Mouse (Mus musculus) embryonic fibroblast, embryonic 13.5 days (primary cell): Measurements from ENCODE around the gene 9130019O22Rik. TPM values are rescaled to one million over a fixed set of nuclear protein-coding genes. Genes with fewer than 3 reads are reported as not detected.
"Not testable (repeated sequence)": the region's sequence is repeated elsewhere in the genome, so short reads cannot be mapped to it uniquely, and the experiment has no call there.

Experiments used
- H3K27ac ChIP-seq: 2 replicates; pipeline ENCODE4 v1.5.1; 2012; ENCODE audit warnings: low read length, control low read depth, inconsistent platforms; ENCODE audit not compliant: insufficient read depth
- H3K4me1 ChIP-seq: 2 replicates; pipeline ENCODE4 v1.6.1; 2011; ENCODE audit warnings: low read length; ENCODE audit not compliant: control insufficient read depth, insufficient read depth
- H3K4me3 ChIP-seq: 2 replicates; pipeline ENCODE4 v1.5.1; 2011; ENCODE audit warnings: mild to moderate bottlenecking, control low read depth, low read length; ENCODE audit not compliant: insufficient read depth
- CTCF ChIP-seq: IDR thresholded peaks from 2 replicates; pipeline ENCODE4 v1.5.1; 2011; ENCODE audit warnings: mild to moderate bottlenecking, control low read depth, low read length, moderate library complexity, borderline replicate concordance; ENCODE audit not compliant: insufficient read depth
- POLR2A ChIP-seq: IDR thresholded peaks from 2 replicates; pipeline ENCODE4 v1.6.1; 2011; ENCODE audit warnings: low read depth, mild to moderate bottlenecking, control low read depth, low read length, moderate library complexity
- polyA plus RNA-seq: library from polyadenylated mRNA; stranded (reverse); fragments of >200 nt; gene quantifications from 2 replicates; pipeline ENCODE4 v1.2.4, GENCODE M21; 2011; ENCODE audit warnings: low read depth; ENCODE audit not compliant: missing spikeins, insufficient read length

Gene 9130019O22Rik
- 1.6 and 2.1 TPM in 2 replicates for polyA plus RNA-seq

- peak within 1 kb of the TSS; percentile 39 for H3K4me3 ChIP-seq
- peak within 1 kb of the TSS; percentile 86 for H3K27ac ChIP-seq
- TF ChIP-seq POLR2A = peak; percentile 70
- TF ChIP-seq CTCF = no peak
- peaks cover 7% of the 10 kb centered on the region for H3K4me1 ChIP-seq
Observed at GRCm38 (mm10) chr7:127386641-127387392, at the start of gene 9130019O22Rik. 9130019O22Rik (minus strand) TSS chr7:127387166.

- no peak overlapping the region for H3K27ac ChIP-seq
- TF ChIP-seq POLR2A (no peak), CTCF (no peak)
- H3K4me3 ChIP-seq = no peak overlapping the region
- H3K4me1 ChIP-seq = no peaks in the 10 kb centered on the region
Observed at GRCm38 (mm10) chr7:127435206-127435605, 48.2 kb upstream of the 9130019O22Rik start.

GRCm38 (mm10) chr7:127426354-127426753 is 39.4 kb upstream of the 9130019O22Rik start:
- no peaks in the 10 kb centered on the region for H3K4me1 ChIP-seq
- no peak overlapping the region for H3K4me3 ChIP-seq
- no peak for TF ChIP-seq CTCF
- no peak overlapping the region for H3K27ac ChIP-seq

GRCm38 (mm10) chr7:127425911-127426310 is 38.9 kb upstream of the 9130019O22Rik start:
- H3K4me3 ChIP-seq = no peak overlapping the region
- no peak for TF ChIP-seq CTCF
- no peaks in the 10 kb centered on the region for H3K4me1 ChIP-seq
- no peak overlapping the region for H3K27ac ChIP-seq

GRCm38 (mm10) chr7:127425291-127425690 is 38.3 kb upstream of the 9130019O22Rik start:
- Histone ChIP-seq H3K27ac (no peak overlapping the region), H3K4me1 (no peaks in the 10 kb centered on the region), H3K4me3 (no peak overlapping the region)
- TF ChIP-seq POLR2A (no peak), CTCF (no peak)

GRCm38 (mm10) chr7:127422247-127422646 is 35.3 kb upstream of the 9130019O22Rik start:
- Histone ChIP-seq H3K4me1 (no peaks in the 10 kb centered on the region), H3K27ac (no peak overlapping the region), H3K4me3 (peak overlapping the region; percentile 92)
- no peak for TF ChIP-seq POLR2A
- TF ChIP-seq CTCF = no peak

GRCm38 (mm10) chr7:127421388-127422191 is 34.6 kb upstream of the 9130019O22Rik start, which contains the start of gene Zfp688:
Zfp688 (minus strand) TSS chr7:127422068.
- TF ChIP-seq POLR2A (peak; percentile 77), CTCF (no peak)
- 0 out of 2 replicates have a peak within 1 kb of the TSS, but pooled peaks have one; percentile 43 for H3K27ac ChIP-seq

GRCm38 (mm10) chr7:127411418-127411817 is 24.5 kb upstream of the 9130019O22Rik start:
- Histone ChIP-seq H3K4me3 (no peak overlapping the region), H3K4me1 (no peaks in the 10 kb centered on the region), H3K27ac (no peak overlapping the region)
- TF ChIP-seq POLR2A = no peak
- no peak for TF ChIP-seq CTCF

More at GRCm38 (mm10) chr7:127421388-127422191, 34.6 kb upstream of the 9130019O22Rik start, which contains the start of gene Zfp688:
- H3K4me1 ChIP-seq = no peaks in the 10 kb centered on the region
- peak within 1 kb of the TSS; percentile 92 for H3K4me3 ChIP-seq

- H3K27ac ChIP-seq, H3K4me1 ChIP-seq: not testable (repeated sequence)
- TF ChIP-seq CTCF = peak; percentile 44; the same call in 1 of the 2 replicates
- peak; percentile 50 for TF ChIP-seq POLR2A
- peak within 1 kb of the TSS; percentile 36 for H3K4me3 ChIP-seq
Observed at GRCm38 (mm10) chr7:127406002-127406987, 19.3 kb upstream of the 9130019O22Rik start, which contains the start of gene Zfp764. Zfp764 (minus strand) TSS chr7:127406822.

GRCm38 (mm10) chr7:127404101-127404500 is 17.1 kb upstream of the 9130019O22Rik start:
- H3K4me1 ChIP-seq, H3K4me3 ChIP-seq, H3K27ac ChIP-seq: not testable (repeated sequence)
